Mouse (Mus musculus) MEL (cell line): ENCODE results near the gene S100a1. TPM values are rescaled to one million over a fixed set of nuclear protein-coding genes. Genes with fewer than 3 reads are reported as not detected.
A peak's percentile ranks its signal among the peaks of the same experiment; 100 is the strongest.

ENCODE experiments used
- DNase-seq: peaks from one replicate; pipeline ENCODE4 v3.0.0; 2011; ENCODE audit warnings: low read depth, low spot score
- H3K27ac ChIP-seq: 2 replicates; pipeline ENCODE4 v1.5.1; 2012; ENCODE audit warnings: low read depth, mild to moderate bottlenecking, control low read depth, low read length, moderate library complexity; ENCODE audit not compliant: control insufficient read depth
- H3K27me3 ChIP-seq, 2 experiments: fragments of 150-350 bp in 1 of 2; sonication (generic) in 1 of 2; 2 replicates each; pipeline ENCODE4 v1.6.1; 2012; ENCODE audit warnings: low read length in 2 of 2, mild to moderate bottlenecking in 2 of 2, improper control_type of control experiment in 1 of 2, moderate library complexity in 1 of 2; ENCODE audit not compliant: insufficient read depth in 2 of 2, control insufficient read depth in 1 of 2
- H3K36me3 ChIP-seq, 2 experiments: 2 replicates each; pipeline ENCODE4 v1.6.1; 2012 to 2014; ENCODE audit warnings: low read length in 2 of 2, improper control_type of control experiment in 1 of 2, inconsistent platforms in 1 of 2, mild to moderate bottlenecking in 1 of 2; ENCODE audit not compliant: insufficient read depth in 2 of 2, control insufficient read depth in 1 of 2
- H3K4me1 ChIP-seq, 2 experiments: fragments of 150-350 bp in 1 of 2; sonication (generic) in 1 of 2; 2 replicates each; pipeline ENCODE4 v1.6.1; 2012; ENCODE audit warnings: low read length in 2 of 2, improper control_type of control experiment in 1 of 2, mild to moderate bottlenecking in 1 of 2; ENCODE audit not compliant: insufficient read depth in 2 of 2, control insufficient read depth in 1 of 2
- H3K4me3 ChIP-seq, 2 experiments: fragments of 150-350 bp in 1 of 2; sonication (generic) in 1 of 2; 2 replicates each; pipeline ENCODE4 v1.5.1; 2012; ENCODE audit warnings: low read depth in 2 of 2, low read length in 2 of 2, mild to moderate bottlenecking in 2 of 2, moderate library complexity in 2 of 2, control low read depth in 1 of 2, improper control_type of control experiment in 1 of 2; ENCODE audit not compliant: control insufficient read depth in 1 of 2, insufficient read depth in 1 of 2
- H3K79me2 ChIP-seq: 2 replicates; pipeline ENCODE4 v1.6.1; 2012; ENCODE audit warnings: mild to moderate bottlenecking, low read length, moderate library complexity; ENCODE audit not compliant: control insufficient read depth, poor library complexity, insufficient read depth
- H3K9ac ChIP-seq: 2 replicates; pipeline ENCODE4 v1.6.1; 2012; ENCODE audit warnings: low read depth, mild to moderate bottlenecking, control low read depth, low read length, moderate library complexity; ENCODE audit not compliant: control insufficient read depth, poor library complexity, severe bottlenecking
- H3K9me3 ChIP-seq: fragments of 150-350 bp; sonication (generic); replicated peaks from 2 replicates; pipeline ENCODE4 v1.6.1; 2012; ENCODE audit warnings: mild to moderate bottlenecking, low read length, improper control_type of control experiment, moderate library complexity; ENCODE audit not compliant: insufficient read depth
- BHLHE40 ChIP-seq: IDR thresholded peaks from 2 replicates; pipeline ENCODE4 v1.6.1; 2012; ENCODE audit warnings: low read depth, mild to moderate bottlenecking, inconsistent platforms, low read length, improper control_type of control experiment, borderline replicate concordance
- CHD1 ChIP-seq: IDR thresholded peaks from 2 replicates; pipeline ENCODE4 v1.6.1; 2012; ENCODE audit warnings: low read depth, mild to moderate bottlenecking, inconsistent platforms, low read length, improper control_type of control experiment
- CHD2 ChIP-seq: IDR thresholded peaks from 2 replicates; pipeline ENCODE4 v1.6.1; 2011; ENCODE audit warnings: low read length, improper control_type of control experiment
- CTCF ChIP-seq, 3 experiments: IDR thresholded peaks in 2 of 3; conservative IDR thresholded peaks in 1 of 3; 2 replicates each; pipeline ENCODE4 v1.5.1; 2011 to 2012; ENCODE audit warnings: low read length in 3 of 3, low read depth in 2 of 3, mild to moderate bottlenecking in 2 of 3, improper control_type of control experiment in 1 of 3, inconsistent platforms in 1 of 3, mixed read lengths in 1 of 3, moderate library complexity in 1 of 3; ENCODE audit not compliant: control insufficient read depth in 1 of 3, insufficient read depth in 1 of 3, poor library complexity in 1 of 3, severe bottlenecking in 1 of 3
- E2F4 ChIP-seq: IDR thresholded peaks from 2 replicates; pipeline ENCODE4 v1.6.1; 2011; ENCODE audit warnings: low read depth, low read length, improper control_type of control experiment, borderline replicate concordance
- ELF1 ChIP-seq: IDR thresholded peaks from 2 replicates; pipeline ENCODE4 v1.6.1; 2014; ENCODE audit warnings: low read depth, mild to moderate bottlenecking, inconsistent platforms, low read length, improper control_type of control experiment, moderate library complexity
- EP300 ChIP-seq, 2 experiments: IDR thresholded peaks; 2 replicates each; pipeline ENCODE4 v1.6.1; 2011; ENCODE audit warnings: improper control_type of control experiment in 2 of 2, low read length in 2 of 2, low read depth in 1 of 2, mild to moderate bottlenecking in 1 of 2
- ETS1 ChIP-seq: IDR thresholded peaks from 2 replicates; pipeline ENCODE4 v1.6.1; 2012; ENCODE audit warnings: low read depth, mild to moderate bottlenecking, inconsistent platforms, low read length, improper control_type of control experiment, moderate library complexity
- GABPA ChIP-seq: IDR thresholded peaks from 2 replicates; pipeline ENCODE4 v1.6.1; 2012; ENCODE audit warnings: low read depth, mild to moderate bottlenecking, inconsistent platforms, low read length, improper control_type of control experiment, moderate library complexity
- GATA1 ChIP-seq: IDR thresholded peaks from 2 replicates; pipeline ENCODE4 v1.6.1; 2011; ENCODE audit warnings: low read depth, low read length, improper control_type of control experiment
- HCFC1 ChIP-seq: IDR thresholded peaks from 2 replicates; pipeline ENCODE4 v1.6.1; 2012; ENCODE audit warnings: low read depth, mild to moderate bottlenecking, inconsistent platforms, low read length, improper control_type of control experiment, moderate library complexity
- JUND ChIP-seq: IDR thresholded peaks from 2 replicates; pipeline ENCODE4 v1.6.1; 2011; ENCODE audit warnings: low read depth, mild to moderate bottlenecking, improper control_type of control experiment, low read length
- KAT2A ChIP-seq: conservative IDR thresholded peaks from 2 replicates; pipeline ENCODE4 v1.6.1; 2012; ENCODE audit warnings: low read depth, low read length, improper control_type of control experiment, inconsistent platforms
- MAFK ChIP-seq: IDR thresholded peaks from 2 replicates; pipeline ENCODE4 v1.6.1; 2011; ENCODE audit warnings: low read depth, mild to moderate bottlenecking, low read length, improper control_type of control experiment, borderline replicate concordance
- MAX ChIP-seq: IDR thresholded peaks from 2 replicates; pipeline ENCODE4 v1.6.1; 2011; ENCODE audit warnings: low read length, improper control_type of control experiment
- MAZ ChIP-seq: IDR thresholded peaks from 2 replicates; pipeline ENCODE4 v1.6.1; 2012; ENCODE audit warnings: low read depth, mild to moderate bottlenecking, inconsistent platforms, low read length, improper control_type of control experiment
- MEF2A ChIP-seq: IDR thresholded peaks from 2 replicates; pipeline ENCODE4 v1.6.1; 2014; ENCODE audit warnings: low read depth, mild to moderate bottlenecking, inconsistent platforms, low read length, improper control_type of control experiment; ENCODE audit not compliant: poor library complexity, insufficient replicate concordance, severe bottlenecking; ENCODE audit errors: extremely low read depth
- MXI1 ChIP-seq: IDR thresholded peaks from 2 replicates; pipeline ENCODE4 v1.6.1; 2011; ENCODE audit warnings: mild to moderate bottlenecking, low read depth, low read length, improper control_type of control experiment
- MYB ChIP-seq: IDR thresholded peaks from 2 replicates; pipeline ENCODE4 v1.6.1; 2011; ENCODE audit warnings: mild to moderate bottlenecking, low read depth, low read length, improper control_type of control experiment
- MYC ChIP-seq: IDR thresholded peaks from 2 replicates; pipeline ENCODE4 v1.6.1; 2011; ENCODE audit warnings: low read depth, mild to moderate bottlenecking, low read length, improper control_type of control experiment, moderate library complexity
- NELFE ChIP-seq: IDR thresholded peaks from 2 replicates; pipeline ENCODE4 v1.6.1; 2011; ENCODE audit warnings: low read depth, low read length, improper control_type of control experiment
- POLR2A ChIP-seq, 2 experiments: IDR thresholded peaks; 2 replicates each; pipeline ENCODE4 v1.6.1; 2011 to 2012; ENCODE audit warnings: low read length in 2 of 2, mild to moderate bottlenecking in 2 of 2, control low read depth in 1 of 2, improper control_type of control experiment in 1 of 2, low read depth in 1 of 2, moderate library complexity in 1 of 2; ENCODE audit not compliant: control insufficient read depth in 1 of 2, insufficient read depth in 1 of 2, poor library complexity in 1 of 2
- POLR2AphosphoS2 ChIP-seq: IDR thresholded peaks from 2 replicates; pipeline ENCODE4 v1.6.1; 2011; ENCODE audit warnings: low read length, improper control_type of control experiment
- POLR2AphosphoS5 ChIP-seq: IDR thresholded peaks from 2 replicates; pipeline ENCODE4 v1.6.1; 2012; ENCODE audit warnings: low read depth, borderline replicate concordance, mild to moderate bottlenecking, inconsistent platforms, low read length, moderate library complexity, mixed read lengths
- RAD21 ChIP-seq: IDR thresholded peaks from 2 replicates; pipeline ENCODE4 v1.6.1; 2011; ENCODE audit warnings: mild to moderate bottlenecking, low read depth, low read length, improper control_type of control experiment
- RCOR1 ChIP-seq: IDR thresholded peaks from 2 replicates; pipeline ENCODE4 v1.6.1; 2012; ENCODE audit warnings: low read depth, mild to moderate bottlenecking, inconsistent platforms, low read length, improper control_type of control experiment
- SIN3A ChIP-seq: IDR thresholded peaks from 2 replicates; pipeline ENCODE4 v1.6.1; 2012; ENCODE audit warnings: low read length, improper control_type of control experiment, inconsistent platforms
- SMC3 ChIP-seq: IDR thresholded peaks from 2 replicates; pipeline ENCODE4 v1.6.1; 2011; ENCODE audit warnings: low read depth, low read length, improper control_type of control experiment
- TAL1 ChIP-seq: IDR thresholded peaks from 2 replicates; pipeline ENCODE4 v1.6.1; 2012; ENCODE audit warnings: mild to moderate bottlenecking, inconsistent platforms, low read length, moderate library complexity, mixed read lengths
- TBP ChIP-seq: IDR thresholded peaks from 2 replicates; pipeline ENCODE4 v1.8.0; 2011; ENCODE audit warnings: low read depth, low read length, improper control_type of control experiment
- TCF12 ChIP-seq: IDR thresholded peaks from 2 replicates; pipeline ENCODE4 v1.6.1; 2014; ENCODE audit warnings: low read depth, mild to moderate bottlenecking, inconsistent platforms, low read length, improper control_type of control experiment, moderate library complexity
- UBTF ChIP-seq: IDR thresholded peaks from 2 replicates; pipeline ENCODE4 v1.6.1; 2012; ENCODE audit warnings: low read depth, mild to moderate bottlenecking, inconsistent platforms, low read length, improper control_type of control experiment, moderate library complexity, borderline replicate concordance; ENCODE audit not compliant: insufficient read depth
- USF1 ChIP-seq: IDR thresholded peaks from 2 replicates; pipeline ENCODE4 v1.6.1; 2014; ENCODE audit warnings: low read depth, mild to moderate bottlenecking, inconsistent platforms, low read length, improper control_type of control experiment, moderate library complexity
- USF2 ChIP-seq, 2 experiments: IDR thresholded peaks; 2 replicates each; pipeline ENCODE4 v1.6.1; 2011 to 2012; ENCODE audit warnings: improper control_type of control experiment in 2 of 2, low read length in 2 of 2, borderline replicate concordance in 1 of 2, inconsistent platforms in 1 of 2, low read depth in 1 of 2, mild to moderate bottlenecking in 1 of 2; ENCODE audit not compliant: insufficient read depth in 1 of 2
- ZC3H11A ChIP-seq: IDR thresholded peaks from 2 replicates; pipeline ENCODE4 v1.6.1; 2012; ENCODE audit warnings: low read depth, mild to moderate bottlenecking, inconsistent platforms, low read length, improper control_type of control experiment
- ZKSCAN1 ChIP-seq: IDR thresholded peaks from 2 replicates; pipeline ENCODE4 v1.6.1; 2012; ENCODE audit warnings: low read depth, mild to moderate bottlenecking, inconsistent platforms, low read length, improper control_type of control experiment, moderate library complexity
- ZMIZ1 ChIP-seq: IDR thresholded peaks from 2 replicates; pipeline ENCODE4 v1.6.1; 2012; ENCODE audit warnings: low read depth, mild to moderate bottlenecking, inconsistent platforms, low read length, improper control_type of control experiment, moderate library complexity
- ZNF384 ChIP-seq: IDR thresholded peaks from 2 replicates; pipeline ENCODE4 v1.6.1; 2012; ENCODE audit warnings: low read depth, mild to moderate bottlenecking, inconsistent platforms, low read length, improper control_type of control experiment
- polyA plus RNA-seq, 2 experiments: library from polyadenylated mRNA; stranded (reverse) in 1 of 2; unstranded in 1 of 2; fragments of >175 nt in 1 of 2; fragments of >200 nt in 1 of 2; gene quantifications; 2 replicates each; pipeline versions ENCODE4 v1.2.1 to v1.2.4; 2012; ENCODE audit warnings: low replicate concordance in 2 of 2, low read depth in 1 of 2; ENCODE audit not compliant: insufficient read length in 2 of 2, insufficient read depth in 1 of 2, missing spikeins in 1 of 2
- total RNA-seq: library from RNA; depleted of rRNA; stranded (reverse); fragments of 300-350 nt; gene quantifications from 2 replicates; pipeline ENCODE4 v1.2.3, GENCODE M21; 2012

S100a1 gene
- total and polyA plus RNA-seq, 3 experiments = 14.4 to 22.2 TPM; not detected in 1

DNA sequence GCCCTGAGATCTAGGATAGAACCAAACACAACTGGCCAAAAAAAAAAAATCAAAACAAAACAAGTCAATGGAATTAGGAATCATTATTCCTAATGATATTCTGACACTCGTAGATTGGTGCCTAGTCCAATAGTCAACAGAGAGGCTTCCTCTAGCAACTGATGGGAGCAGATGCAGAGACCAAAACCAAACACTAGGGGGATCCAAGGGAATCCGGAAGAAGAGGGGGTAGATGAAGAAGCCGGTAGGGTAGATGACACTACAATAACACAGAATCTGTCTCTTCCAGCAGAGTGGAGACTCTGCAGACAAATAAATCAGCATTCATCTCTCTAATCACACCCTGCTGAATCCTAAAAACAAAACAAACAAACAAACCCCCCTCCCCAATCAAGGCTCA is 42.0 kb downstream of the S100a1 start:
- peaks cover 3 to 12% of the 10 kb centered on the region in 2 experiments; a peak in 2 of 4 replicates for H3K4me1 ChIP-seq
- H3K4me3 ChIP-seq = peak overlapping the region; percentile 8 to 20; a peak in 2 of 4 replicates
- H3K27ac ChIP-seq = peak overlapping the region; percentile 17; the same call in 1 of the 2 replicates
- H3K9ac ChIP-seq = peak overlapping the region; percentile 17
- no peaks in the 10 kb centered on the region for H3K9me3 ChIP-seq
- H3K36me3 ChIP-seq = peaks cover 0 to 9% of the 10 kb centered on the region in 2 experiments; a peak in 3 of 4 replicates
- peak; percentile 92 for DNase-seq
- H3K79me2 ChIP-seq = peaks cover 12% of the 10 kb centered on the region
- no peaks in the 10 kb centered on the region; a peak in 1 of 4 replicates for H3K27me3 ChIP-seq
- TF ChIP-seq POLR2AphosphoS5 (no peak), TBP (peak; percentile 71), BHLHE40 (no peak), ETS1 (no peak), GABPA (no peak), ZKSCAN1 (no peak), MAFK (no peak), CHD1 (no peak), ZNF384 (0 out of 2 replicates have a peak, but pooled peaks have one; percentile 27), EP300 (IDR thresholded peaks at IDR 0.05; ENCODE audit: low read depth in 1 of 2, low read length in 2 of 2) (no peak), POLR2AphosphoS2 (no peak), HCFC1 (peak; percentile 51; the same call in 1 of the 2 replicates), MAX (no peak), UBTF (no peak), MEF2A (no peak), TAL1 (no peak), RAD21 (peak; percentile 17), E2F4 (no peak), TCF12 (peak; percentile 17; the same call in 1 of the 2 replicates), NELFE (no peak), POLR2A (IDR thresholded peaks at IDR 0.05; ENCODE audit: control insufficient read depth in 1 of 2, insufficient read depth in 1 of 2, low read depth in 1 of 2, low read length in 2 of 2, poor library complexity in 1 of 2) (peak in 1 of 2 experiments; percentile 48; a peak in 1 of 4 replicates), MYC (0 out of 2 replicates have a peak, but pooled peaks have one; percentile 26), MAZ (no peak), KAT2A (no peak), CTCF (IDR thresholded peaks at IDR 0.05 in 2 of 3, conservative IDR thresholded peaks at IDR 0.05 in 1 of 3; ENCODE audit: control insufficient read depth in 1 of 3, insufficient read depth in 1 of 3, low read depth in 2 of 3, low read length in 3 of 3, poor library complexity in 1 of 3, severe bottlenecking in 1 of 3) (peak; percentile 51 to 94 (median 85)), RCOR1 (no peak), SIN3A (peak; percentile 74), SMC3 (peak; percentile 62), MXI1 (no peak), USF2 (IDR thresholded peaks at IDR 0.05; ENCODE audit: borderline replicate concordance in 1 of 2, insufficient read depth in 1 of 2, low read depth in 1 of 2, low read length in 2 of 2) (no peak), USF1 (no peak), JUND (no peak), ELF1 (peak; percentile 96), GATA1 (no peak), CHD2 (no peak), ZMIZ1 (no peak), ZC3H11A (no peak), MYB (no peak)
